Mouse (Mus musculus) limb, embryonic 14.5 days (tissue): ENCODE results near the gene Alpi. TPM values are rescaled to one million over a fixed set of nuclear protein-coding genes. Genes with fewer than 3 reads are reported as not detected.

Source experiments
- ATAC-seq: fragments of 200-750 bp; cut with Nextera tagmentation; 2 replicates; pipeline ENCODE4 v1.8.0; 2017; ENCODE audit warnings: low read depth, moderate number of reproducible peaks, moderate TSS enrichment; ENCODE audit not compliant: low FRiP score
- DNase-seq: peaks from one replicate; pipeline ENCODE4 v3.0.0-alpha.2; 2015; ENCODE audit warnings: low spot score
- H3K27ac ChIP-seq: fragments of 300-500 bp; sonication (generic); replicated peaks from 2 replicates; pipeline ENCODE4 v1.5.1; 2014; ENCODE audit warnings: low read depth, mild to moderate bottlenecking, low read length, moderate library complexity, mixed read lengths
- H3K27me3 ChIP-seq: fragments of 300-500 bp; sonication (generic); 2 replicates; pipeline ENCODE4 v1.6.1; 2014; ENCODE audit warnings: low read length, mixed read lengths; ENCODE audit not compliant: control insufficient read depth, insufficient read depth
- H3K36me3 ChIP-seq: fragments of 300-500 bp; sonication (generic); 2 replicates; pipeline ENCODE4 v1.6.1; 2014; ENCODE audit warnings: mild to moderate bottlenecking, low read length, moderate library complexity, mixed read lengths; ENCODE audit not compliant: control insufficient read depth, insufficient read depth
- H3K4me1 ChIP-seq: fragments of 300-500 bp; sonication (generic); 2 replicates; pipeline ENCODE4 v1.6.1; 2014; ENCODE audit warnings: antibody characterized with exemption, low read length, mixed read lengths; ENCODE audit not compliant: control insufficient read depth, insufficient read depth
- H3K4me2 ChIP-seq: fragments of 300-500 bp; sonication (generic); replicated peaks from 2 replicates; pipeline ENCODE4 v1.6.1; 2014; ENCODE audit warnings: low read depth, mild to moderate bottlenecking, low read length, moderate library complexity; ENCODE audit not compliant: severe bottlenecking
- H3K4me3 ChIP-seq: fragments of 300-500 bp; sonication (generic); replicated peaks from 2 replicates; pipeline ENCODE4 v1.5.1; 2014; ENCODE audit warnings: low read length
- H3K9ac ChIP-seq: fragments of 300-500 bp; sonication (generic); 2 replicates; pipeline ENCODE4 v1.6.1; 2014; ENCODE audit warnings: mild to moderate bottlenecking, low read depth, low read length, moderate library complexity; ENCODE audit not compliant: severe bottlenecking
- H3K9me3 ChIP-seq: fragments of 300-500 bp; sonication (generic); 2 replicates; pipeline ENCODE4 v1.6.1; 2016; ENCODE audit warnings: low read length; ENCODE audit not compliant: control insufficient read depth
- POLR2A ChIP-seq: fragments of 200-500 bp; IDR thresholded peaks from 2 replicates; pipeline ENCODE4 v1.8.0; 2012; ENCODE audit warnings: inconsistent platforms, mild to moderate bottlenecking, moderate library complexity, borderline replicate concordance; ENCODE audit not compliant: insufficient read depth, insufficient read length; ENCODE audit errors: extremely low read depth
- WGBS: fragments of 180-500 bp; shearing (Covaris S2); extraction: QIAGEN DNeasy Blood & Tissue Kit; methylation state at CpG from one replicate; pipeline ENCODE4 v1.1.7; 2014; 5-methylcytosine and 5-hydroxymethylcytosine counted together
- polyA plus RNA-seq, 2 experiments: library from polyadenylated mRNA; depleted of rRNA in 1 of 2; stranded (reverse) in 1 of 2; unstranded in 1 of 2; fragments of >200 nt; fragmentation: Nextera tagmentation in 1 of 2; extraction: Ambion mirVana in 1 of 2; gene quantifications; 2 replicates each; pipeline versions ENCODE4 v1.2.1 to v1.2.3; 2012 to 2014

Alpi gene
- polyA plus RNA-seq, 2 experiments, result 0.05 to 0.10 TPM

DNA sequence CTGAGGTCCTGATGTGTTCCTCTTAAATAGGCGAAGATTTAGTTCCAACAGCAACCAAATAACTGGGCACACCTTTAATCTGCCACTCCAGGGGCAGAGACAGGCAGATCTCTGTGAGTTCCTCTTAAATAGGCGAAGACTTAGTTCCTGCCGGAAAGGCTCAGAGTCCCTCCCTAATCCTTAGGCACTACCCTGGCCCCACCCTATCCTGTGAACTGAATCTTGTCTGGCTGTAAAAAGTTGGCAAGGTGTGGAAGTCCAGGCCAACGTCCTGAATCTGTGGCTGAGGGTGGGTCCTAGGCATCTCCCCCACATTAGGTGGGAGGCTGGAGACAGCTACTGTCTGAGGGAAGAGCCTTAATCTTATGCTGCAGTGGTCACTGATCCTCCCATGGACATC is 11.6 kb downstream of the Alpi start, which contains the start of gene Alppl2:
Alppl2 (minus strand) TSS at position 101 of the 400 bp plus-strand sequence.
- Histone ChIP-seq H3K4me1 (no peaks in the 10 kb centered on the region), H3K4me2 (no peak within 1 kb of the TSS), H3K4me3 (no peak within 1 kb of the TSS), H3K27me3 (no peaks in the 10 kb centered on the region), H3K27ac (no peak within 1 kb of the TSS), H3K9me3 (no peaks in the 10 kb centered on the region), H3K36me3 (no peaks in the 10 kb centered on the region), H3K9ac (no peak within 1 kb of the TSS)
- WGBS, result 84% methylated on average over 4 of the region's 4 CpGs
- no peak for DNase-seq
- TF ChIP-seq POLR2A, result no peak
- ATAC-seq, result no peak

DNA sequence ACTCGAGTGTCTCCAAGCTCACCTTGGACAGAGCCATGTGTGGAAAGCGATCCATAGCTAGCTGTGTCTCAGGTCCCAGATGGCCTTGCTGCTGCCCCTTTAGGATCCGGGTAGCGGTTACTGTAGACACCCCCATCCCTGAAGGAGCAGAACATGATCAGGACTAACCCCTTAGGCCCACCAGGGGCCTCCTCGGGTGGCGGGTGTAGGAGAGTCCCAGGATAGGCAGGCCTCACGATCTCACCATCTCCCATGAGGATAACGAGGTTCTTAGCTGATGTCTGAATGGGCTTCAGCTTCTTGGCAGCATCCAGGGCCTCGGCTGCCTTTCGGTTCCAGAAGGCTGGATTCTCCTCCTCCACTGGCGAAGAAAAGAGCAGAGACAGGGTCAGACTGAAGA is 12.2 kb downstream of the Alpi start:
- no peak for TF ChIP-seq POLR2A

DNA sequence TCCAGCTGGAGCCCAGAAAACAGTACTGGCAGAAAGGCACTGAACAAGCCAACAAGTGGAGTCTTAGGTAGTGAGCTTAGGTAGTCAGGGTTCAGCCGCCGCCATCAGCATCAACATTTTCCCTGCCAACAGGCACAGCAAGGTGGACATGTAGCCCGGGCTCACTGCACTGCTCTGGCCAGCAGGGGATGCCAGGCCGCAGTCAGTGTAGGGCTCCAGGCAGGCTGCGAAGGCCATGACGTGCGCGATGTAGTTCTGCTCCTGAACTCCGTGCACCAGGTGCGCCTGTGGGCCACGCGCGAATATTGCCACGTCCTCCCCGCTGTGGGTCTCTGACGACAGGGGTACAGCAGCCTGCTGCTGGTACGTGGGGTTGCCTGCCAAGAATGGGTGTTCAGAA is 14.4 kb downstream of the Alpi start:
- DNase-seq, result no peak
- H3K4me2 ChIP-seq, result no peak overlapping the region
- no peaks in the 10 kb centered on the region for H3K27me3 ChIP-seq
- ATAC-seq, result no peak
- 76% methylated on average over 17 of the region's 17 CpGs for WGBS
- no peaks in the 10 kb centered on the region for H3K9me3 ChIP-seq
- H3K27ac ChIP-seq, result no peak overlapping the region
- no peak overlapping the region for H3K4me3 ChIP-seq
- no peak overlapping the region for H3K9ac ChIP-seq
- H3K4me1 ChIP-seq, result no peaks in the 10 kb centered on the region
- TF ChIP-seq POLR2A, result no peak
- H3K36me3 ChIP-seq, result no peaks in the 10 kb centered on the region

More for the DNA sequence above, 12.2 kb downstream of the Alpi start:
- no peak overlapping the region for H3K27ac ChIP-seq
- H3K4me3 ChIP-seq, result no peak overlapping the region
- no peak for ATAC-seq
- no peak for DNase-seq
- H3K9ac ChIP-seq, result no peak overlapping the region
- H3K36me3 ChIP-seq, result no peaks in the 10 kb centered on the region
- no peak overlapping the region for H3K4me2 ChIP-seq
- WGBS, result 89% methylated on average over 11 of the region's 11 CpGs
- no peaks in the 10 kb centered on the region for H3K27me3 ChIP-seq
- H3K4me1 ChIP-seq, result no peaks in the 10 kb centered on the region
- no peaks in the 10 kb centered on the region for H3K9me3 ChIP-seq

DNA sequence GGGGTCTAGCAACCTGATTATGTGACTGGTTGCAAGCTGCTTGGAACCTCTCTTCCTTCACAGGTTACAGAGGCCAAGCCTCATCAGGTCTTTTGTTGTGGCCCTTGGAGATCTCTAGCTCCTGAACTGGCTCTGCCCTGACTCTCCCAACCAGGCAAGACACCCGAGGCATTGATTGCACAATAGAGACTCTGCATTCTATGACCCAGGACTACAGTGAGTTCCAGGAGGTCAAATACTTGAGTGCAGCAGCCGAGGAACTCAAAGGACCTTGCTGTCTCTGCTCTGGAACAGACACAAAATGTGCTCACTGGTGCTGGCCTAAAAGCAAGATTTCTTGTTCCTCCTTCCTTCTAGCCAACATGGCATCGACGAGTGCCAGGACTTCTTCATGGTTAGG is 15.2 kb downstream of the Alpi start:
- no peak for DNase-seq
- no peak overlapping the region for H3K9ac ChIP-seq
- ATAC-seq, result no peak
- no peak overlapping the region for H3K4me3 ChIP-seq
- H3K4me1 ChIP-seq, result no peaks in the 10 kb centered on the region
- no peak overlapping the region for H3K27ac ChIP-seq
- no peak overlapping the region for H3K4me2 ChIP-seq
- no peaks in the 10 kb centered on the region for H3K9me3 ChIP-seq
- no peaks in the 10 kb centered on the region for H3K27me3 ChIP-seq
- no peaks in the 10 kb centered on the region for H3K36me3 ChIP-seq
- no peak for TF ChIP-seq POLR2A
- 78% methylated on average over 4 of the region's 4 CpGs for WGBS

DNA sequence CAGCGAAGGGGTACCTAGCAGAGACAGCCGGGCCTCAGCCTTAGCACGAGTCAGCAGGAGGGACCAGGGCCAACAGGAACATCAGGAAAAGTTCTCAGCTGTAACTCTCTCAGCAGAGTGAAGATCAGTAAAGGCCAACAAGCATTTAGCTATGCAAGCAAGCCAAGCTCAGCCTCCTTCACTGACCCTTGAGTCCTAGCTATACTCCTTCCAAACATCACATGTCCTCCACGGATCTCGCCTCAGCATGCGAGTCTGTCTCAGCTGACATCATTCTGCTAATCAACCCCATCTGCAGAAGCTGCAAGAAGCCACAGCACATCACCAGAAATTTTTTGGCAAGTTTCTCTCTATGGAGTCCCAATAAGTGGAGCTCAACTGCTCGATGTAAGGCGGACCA is 27.6 kb downstream of the Alpi start:
- H3K4me2 ChIP-seq, result no peak overlapping the region
- no peak overlapping the region for H3K27ac ChIP-seq
- H3K4me1 ChIP-seq, result 0 out of 2 replicates have a peak, but pooled peaks cover 3% of the 10 kb centered on the region
- no peak overlapping the region for H3K9ac ChIP-seq
- H3K36me3 ChIP-seq, result no peaks in the 10 kb centered on the region
- no peak for TF ChIP-seq POLR2A
- H3K4me3 ChIP-seq, result no peak overlapping the region
- H3K27me3 ChIP-seq, result no peaks in the 10 kb centered on the region
- H3K9me3 ChIP-seq, result no peaks in the 10 kb centered on the region
- DNase-seq (no peak), ATAC-seq (no peak)
- 83% methylated on average over 8 of the region's 8 CpGs for WGBS

DNA sequence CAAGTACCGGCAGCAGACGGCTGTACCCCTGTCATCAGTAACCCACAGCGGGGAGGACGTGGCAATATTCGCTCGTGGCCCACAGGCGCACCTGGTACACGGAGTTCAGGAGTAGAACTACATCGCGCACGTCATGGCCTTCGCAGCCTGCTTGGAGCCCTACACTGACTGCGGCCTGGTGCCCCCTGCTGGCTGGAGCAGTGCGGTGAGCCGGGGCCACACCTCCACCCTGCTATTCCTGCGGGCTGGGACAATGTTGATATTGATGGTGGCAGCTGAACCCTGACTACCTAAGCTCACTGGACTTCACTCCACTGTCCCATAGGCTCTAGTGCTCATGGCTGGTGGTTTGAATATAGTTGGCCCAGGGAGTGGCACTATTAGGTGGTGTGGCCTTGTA is 30.7 kb downstream of the Alpi start:
- Histone ChIP-seq H3K9me3 (no peaks in the 10 kb centered on the region), H3K36me3 (no peaks in the 10 kb centered on the region), H3K27ac (no peak overlapping the region), H3K4me3 (no peak overlapping the region), H3K4me2 (no peak overlapping the region), H3K4me1 (0 out of 2 replicates have a peak, but pooled peaks cover 3% of the 10 kb centered on the region), H3K9ac (no peak overlapping the region), H3K27me3 (no peaks in the 10 kb centered on the region)
- TF ChIP-seq POLR2A, result no peak
- ATAC-seq (no peak), DNase-seq (no peak)
- 55% methylated on average over 16 of the region's 16 CpGs for WGBS
